Mouse (Mus musculus): ENCODE data around the gene Slc35g3. TPM values are rescaled to one million over a fixed set of nuclear protein-coding genes. Genes with fewer than 3 reads are reported as not detected.
A peak's percentile ranks its signal among the peaks of the same experiment; 100 is the strongest.

Gene Slc35g3
- polyA plus RNA-seq, 1 experiment, result 0.08 TPM

DNA sequence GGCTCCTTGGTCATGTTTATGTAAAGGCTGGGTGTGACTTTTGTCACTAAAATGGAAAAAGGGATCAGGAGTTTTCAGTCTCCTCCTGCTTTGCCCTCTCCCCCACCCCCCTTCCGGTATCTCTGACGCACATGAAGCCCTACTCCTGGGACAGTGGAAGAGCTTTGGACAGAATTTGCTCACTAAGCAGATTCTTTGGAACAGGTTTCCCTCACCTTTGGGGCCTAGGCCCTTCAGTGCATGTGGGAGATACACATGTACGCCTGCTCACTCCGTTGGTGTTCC lies 5.8 kb upstream of the Slc35g3 start:
- Histone ChIP-seq H3K79me2 (ENCODE audit: control insufficient read depth, insufficient read depth) (no peaks in the 10 kb centered on the region), H3K4me3 (ENCODE audit: insufficient read depth, poor library complexity, severe bottlenecking) (no peak overlapping the region), H3ac (ENCODE audit: control insufficient read depth, insufficient read length, low read depth) (no peak overlapping the region), H3K27me3 (ENCODE audit: control insufficient read depth, insufficient read depth, insufficient read length) (no peaks in the 10 kb centered on the region), H3K36me3 (ENCODE audit: control insufficient read depth, insufficient read depth) (no peaks in the 10 kb centered on the region), H3K79me3 (ENCODE audit: low read depth) (no peaks in the 10 kb centered on the region)
- TF ChIP-seq CTCF (IDR thresholded peaks at IDR 0.05; ENCODE audit: control insufficient read depth, insufficient read depth, insufficient read length) (no peak), MYOG (IDR thresholded peaks at IDR 0.05; ENCODE audit: control insufficient read depth, extremely low read depth, insufficient read length) (no peak), MYOD1 (IDR thresholded peaks at IDR 0.05; ENCODE audit: control insufficient read depth, insufficient read length, low read depth) (no peak), MAX (IDR thresholded peaks at IDR 0.05) (no peak), USF1 (IDR thresholded peaks at IDR 0.05; ENCODE audit: low read depth) (no peak), CEBPB (IDR thresholded peaks at IDR 0.05; ENCODE audit: low read depth) (no peak), FOSL1 (IDR thresholded peaks at IDR 0.05; ENCODE audit: insufficient read depth, low read length, poor library complexity, severe bottlenecking) (no peak)

DNA sequence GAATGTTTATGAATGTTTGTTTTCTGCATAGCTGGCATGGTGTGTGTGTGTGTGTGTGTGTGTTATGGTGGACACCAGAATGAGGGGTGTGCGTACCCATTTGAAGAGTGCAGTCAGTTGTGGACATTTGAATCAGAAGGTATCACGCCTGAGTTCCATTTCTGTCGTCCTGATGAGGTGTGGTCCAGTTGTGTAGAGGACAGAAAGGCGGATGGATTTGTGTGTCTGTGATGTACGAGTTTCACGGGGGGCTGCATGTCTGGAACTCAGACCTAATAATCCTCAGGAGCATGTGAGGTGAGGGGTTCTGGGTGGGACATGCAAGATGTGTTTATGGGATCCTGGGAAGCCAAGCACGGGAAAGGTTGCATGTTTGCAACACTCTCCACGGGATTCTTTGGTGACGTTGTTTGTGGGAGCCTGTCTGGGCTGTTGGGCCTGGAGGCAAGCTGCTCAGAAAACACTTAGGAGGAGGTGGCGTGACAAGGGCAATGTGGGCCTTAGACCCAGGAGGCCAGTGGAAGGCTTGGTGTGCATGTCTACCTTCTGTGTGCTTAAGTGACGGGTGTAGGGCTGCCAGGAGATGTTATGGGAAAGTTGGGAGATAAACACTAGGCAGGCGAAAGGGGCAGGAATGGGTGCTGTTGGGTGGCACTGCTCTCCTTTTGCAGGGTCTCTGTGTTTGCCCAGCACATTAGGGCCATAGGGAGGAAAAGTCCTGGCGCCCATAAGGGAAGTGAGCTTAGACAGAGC lies 5.3 kb upstream of the Slc35g3 start:
- no peak overlapping the region for H3ac ChIP-seq (ENCODE audit: control insufficient read depth, insufficient read length, low read depth)
- no peaks in the 10 kb centered on the region for H3K79me3 ChIP-seq (ENCODE audit: low read depth)
- no peaks in the 10 kb centered on the region for H3K36me3 ChIP-seq (ENCODE audit: control insufficient read depth, insufficient read depth)
- H3K79me2 ChIP-seq (ENCODE audit: control insufficient read depth, insufficient read depth), result no peaks in the 10 kb centered on the region
- TF ChIP-seq MYOG (IDR thresholded peaks at IDR 0.05; ENCODE audit: control insufficient read depth, extremely low read depth, insufficient read length), result no peak
- no peak for TF ChIP-seq FOSL1 (IDR thresholded peaks at IDR 0.05; ENCODE audit: insufficient read depth, low read length, poor library complexity, severe bottlenecking)
- no peak for TF ChIP-seq MAX (IDR thresholded peaks at IDR 0.05)
- TF ChIP-seq MYOD1 (IDR thresholded peaks at IDR 0.05; ENCODE audit: control insufficient read depth, insufficient read length, low read depth), result no peak
- TF ChIP-seq CEBPB (IDR thresholded peaks at IDR 0.05; ENCODE audit: low read depth), result no peak
- TF ChIP-seq USF1 (IDR thresholded peaks at IDR 0.05; ENCODE audit: low read depth), result no peak
- TF ChIP-seq CTCF (IDR thresholded peaks at IDR 0.05; ENCODE audit: control insufficient read depth, insufficient read depth, insufficient read length), result no peak
- no peak overlapping the region for H3K4me3 ChIP-seq (ENCODE audit: insufficient read depth, poor library complexity, severe bottlenecking)
- H3K27me3 ChIP-seq (ENCODE audit: control insufficient read depth, insufficient read depth, insufficient read length), result no peaks in the 10 kb centered on the region

DNA sequence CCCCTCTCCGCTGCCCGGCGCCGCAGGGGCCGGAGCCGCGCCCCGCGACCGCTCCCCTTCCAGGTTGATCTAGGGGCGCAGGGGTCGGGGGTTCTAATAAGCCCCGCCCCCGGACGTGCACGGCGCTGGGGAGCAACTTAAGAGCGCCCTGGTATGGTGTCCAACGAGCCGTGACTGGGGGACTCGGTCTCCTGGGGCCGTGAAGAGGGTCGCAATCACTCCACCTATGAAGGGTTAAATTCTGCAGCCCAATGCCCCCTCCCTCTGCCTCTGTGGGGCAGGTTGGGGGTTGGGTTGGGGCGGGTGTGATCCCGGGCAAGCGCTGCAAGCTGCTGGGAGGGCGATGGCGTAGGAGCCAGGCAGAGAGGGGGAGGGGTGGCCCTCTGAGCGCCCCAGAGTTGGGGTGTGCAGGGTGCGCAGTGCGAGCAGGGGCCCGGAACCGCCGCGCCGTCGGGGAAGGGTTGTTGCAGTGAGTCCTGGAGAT lies 4.4 kb upstream of the Slc35g3 start:
- H3K79me3 ChIP-seq (ENCODE audit: low read depth), result no peaks in the 10 kb centered on the region
- TF ChIP-seq MAX (IDR thresholded peaks at IDR 0.05), result no peak
- no peak for TF ChIP-seq MYOD1 (IDR thresholded peaks at IDR 0.05; ENCODE audit: control insufficient read depth, insufficient read length, low read depth)

DNA sequence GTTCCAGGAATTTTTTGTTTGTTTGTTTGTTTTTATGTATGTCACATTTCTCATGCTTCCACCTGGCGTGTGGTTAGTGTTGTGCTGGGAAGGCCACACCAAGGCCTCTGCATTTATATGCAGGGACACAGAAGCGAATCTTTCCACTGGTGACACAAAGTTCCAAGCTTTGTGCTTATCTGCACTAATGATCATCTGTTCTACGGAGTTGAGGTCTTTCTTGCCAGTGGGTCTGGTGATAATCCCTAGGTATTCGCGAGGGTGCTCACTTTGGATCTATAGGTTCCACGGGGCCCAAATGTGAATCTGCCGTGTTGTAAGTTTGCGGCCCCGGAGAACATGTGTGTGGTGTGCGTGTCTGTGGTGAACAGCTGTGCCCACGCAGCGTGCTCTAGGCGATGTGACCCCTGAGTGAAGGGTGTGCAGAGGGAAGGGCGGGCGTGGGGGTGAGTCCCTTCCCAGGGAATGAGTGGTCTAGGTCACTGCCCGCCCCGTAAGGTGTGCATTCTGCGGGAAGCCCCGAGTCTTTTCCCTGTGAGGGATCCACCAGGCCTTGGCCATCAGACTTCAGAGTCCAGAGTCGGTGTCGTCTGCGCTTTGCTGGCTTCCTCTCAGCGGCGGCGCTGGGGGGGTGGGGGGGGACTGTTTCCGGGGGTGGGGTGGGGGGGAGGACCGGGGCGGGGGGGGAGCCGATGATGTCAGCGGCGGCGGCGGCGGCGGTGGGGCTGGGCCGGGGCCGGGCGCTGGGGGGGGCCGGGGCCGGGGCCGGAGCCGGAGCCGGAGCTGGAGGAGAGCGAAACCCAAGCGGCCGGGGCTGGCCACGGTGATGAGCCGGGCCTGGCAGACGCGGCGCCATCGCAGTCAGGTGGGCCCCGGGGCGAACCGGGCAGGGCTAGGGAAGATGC lies 3.7 kb upstream of the Slc35g3 start, which contains the start of gene Zbtb4:
TSS of gene Zbtb4 (plus strand) at position 692 of the 905 bp plus-strand sequence.
- no peaks in the 10 kb centered on the region for H3K36me3 ChIP-seq (ENCODE audit: control insufficient read depth, insufficient read depth)
- H3K27me3 ChIP-seq (ENCODE audit: control insufficient read depth, insufficient read depth, insufficient read length), result no peaks in the 10 kb centered on the region
- no peaks in the 10 kb centered on the region for H3K79me3 ChIP-seq (ENCODE audit: low read depth)
- H3K4me3 ChIP-seq (ENCODE audit: insufficient read depth, poor library complexity, severe bottlenecking), result peak within 1 kb of the TSS; percentile 75
- H3ac ChIP-seq (ENCODE audit: control insufficient read depth, insufficient read length, low read depth), result peak within 1 kb of the TSS; percentile 50
- H3K79me2 ChIP-seq (ENCODE audit: control insufficient read depth, insufficient read depth), result no peaks in the 10 kb centered on the region
- TF ChIP-seq FOSL1 (IDR thresholded peaks at IDR 0.05; ENCODE audit: insufficient read depth, low read length, poor library complexity, severe bottlenecking) (no peak), CTCF (IDR thresholded peaks at IDR 0.05; ENCODE audit: control insufficient read depth, insufficient read depth, insufficient read length) (no peak), USF1 (IDR thresholded peaks at IDR 0.05; ENCODE audit: low read depth) (no peak), MAX (IDR thresholded peaks at IDR 0.05) (no peak), MYOD1 (IDR thresholded peaks at IDR 0.05; ENCODE audit: control insufficient read depth, insufficient read length, low read depth) (no peak), MYOG (IDR thresholded peaks at IDR 0.05; ENCODE audit: control insufficient read depth, extremely low read depth, insufficient read length) (no peak), CEBPB (IDR thresholded peaks at IDR 0.05; ENCODE audit: low read depth) (no peak)

More for the DNA sequence above, 4.4 kb upstream of the Slc35g3 start:
- no peaks in the 10 kb centered on the region for H3K27me3 ChIP-seq (ENCODE audit: control insufficient read depth, insufficient read depth, insufficient read length)
- no peaks in the 10 kb centered on the region for H3K79me2 ChIP-seq (ENCODE audit: control insufficient read depth, insufficient read depth)
- no peaks in the 10 kb centered on the region for H3K36me3 ChIP-seq (ENCODE audit: control insufficient read depth, insufficient read depth)
- peak overlapping the region; percentile 50 for H3ac ChIP-seq (ENCODE audit: control insufficient read depth, insufficient read length, low read depth)
- peak overlapping the region; percentile 75 for H3K4me3 ChIP-seq (ENCODE audit: insufficient read depth, poor library complexity, severe bottlenecking)

DNA sequence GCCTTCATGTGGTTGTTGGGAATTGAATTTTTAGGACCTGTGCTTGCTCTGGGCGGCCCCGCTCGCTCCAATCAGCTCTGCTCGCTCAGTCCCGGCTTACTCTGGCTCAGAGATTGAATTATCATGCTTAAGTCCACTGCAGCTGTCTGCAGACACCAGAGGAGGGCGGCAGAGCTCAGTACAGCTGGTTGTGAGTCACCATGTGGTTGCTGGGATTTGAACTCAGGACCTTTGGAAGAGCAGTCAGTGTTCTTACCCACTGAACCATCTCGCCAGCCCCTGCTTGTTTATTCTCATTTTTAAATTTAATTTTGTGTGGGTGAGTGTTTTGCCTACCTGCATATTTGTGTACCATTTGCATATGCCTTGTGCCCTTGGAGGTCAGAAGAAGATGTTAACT lies 1.8 kb upstream of the Slc35g3 start:
- Histone ChIP-seq H3K36me3 (ENCODE audit: control insufficient read depth, insufficient read depth) (no peaks in the 10 kb centered on the region), H3K4me3 (ENCODE audit: insufficient read depth, poor library complexity, severe bottlenecking) (no peak overlapping the region), H3ac (ENCODE audit: control insufficient read depth, insufficient read length, low read depth) (no peak overlapping the region), H3K79me2 (ENCODE audit: control insufficient read depth, insufficient read depth) (no peaks in the 10 kb centered on the region), H3K79me3 (ENCODE audit: low read depth) (no peaks in the 10 kb centered on the region), H3K27me3 (ENCODE audit: control insufficient read depth, insufficient read depth, insufficient read length) (no peaks in the 10 kb centered on the region)
- TF ChIP-seq MAX (IDR thresholded peaks at IDR 0.05) (no peak), MYOG (IDR thresholded peaks at IDR 0.05; ENCODE audit: control insufficient read depth, extremely low read depth, insufficient read length) (no peak), USF1 (IDR thresholded peaks at IDR 0.05; ENCODE audit: low read depth) (no peak), CTCF (IDR thresholded peaks at IDR 0.05; ENCODE audit: control insufficient read depth, insufficient read depth, insufficient read length) (no peak), CEBPB (IDR thresholded peaks at IDR 0.05; ENCODE audit: low read depth) (no peak), MYOD1 (IDR thresholded peaks at IDR 0.05; ENCODE audit: control insufficient read depth, insufficient read length, low read depth) (no peak), FOSL1 (IDR thresholded peaks at IDR 0.05; ENCODE audit: insufficient read depth, low read length, poor library complexity, severe bottlenecking) (no peak)
